Mouse (Mus musculus): ENCODE results near the gene Rasal1. TPM values are rescaled to one million over a fixed set of nuclear protein-coding genes. Genes with fewer than 3 reads are reported as not detected.

Gene Rasal1
- polyA plus RNA-seq, 1 experiment from 2014 or later = 1.8 TPM

DNA sequence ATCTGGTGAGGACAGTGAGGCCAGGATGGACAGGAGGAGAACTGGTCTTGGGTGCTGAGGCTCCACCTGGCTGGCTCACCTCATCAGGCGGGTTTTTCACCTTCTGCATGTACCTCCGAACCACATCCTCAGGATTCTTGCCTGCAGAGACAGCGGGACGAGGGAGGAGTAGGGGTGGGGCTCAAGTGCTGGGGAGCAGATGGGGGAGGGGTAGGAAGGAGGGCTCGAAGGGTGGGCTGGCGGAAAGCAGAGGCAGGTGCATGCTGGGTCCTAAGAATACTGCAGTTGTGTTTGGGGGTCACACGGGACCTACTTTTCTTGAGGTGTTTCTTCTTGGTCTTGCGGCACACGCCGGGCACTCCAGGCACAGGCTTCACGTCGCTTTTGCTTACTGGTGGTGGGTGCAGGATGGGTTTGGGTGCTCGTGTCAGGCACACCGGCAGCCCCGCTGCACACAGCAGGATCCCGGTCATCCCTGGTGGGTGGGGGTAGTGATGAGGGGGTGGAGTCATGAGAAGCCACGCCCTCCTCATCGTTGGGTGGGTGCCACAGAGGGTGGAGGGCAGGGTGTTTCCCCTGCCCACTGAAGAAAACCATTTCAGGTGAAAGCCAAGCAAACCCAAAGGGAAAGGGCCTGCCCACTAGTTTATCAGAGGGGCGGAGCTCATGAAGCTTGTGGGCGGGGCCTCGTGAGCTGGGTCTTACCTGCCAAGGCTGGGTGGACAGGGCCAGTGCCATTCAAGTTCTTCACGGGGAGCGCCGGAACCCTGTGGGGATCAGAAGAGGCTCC lies 34.6 kb downstream of the Rasal1 start:
- H3K4me2 ChIP-seq (ENCODE audit: low read depth, low read length) = no peak overlapping the region

DNA sequence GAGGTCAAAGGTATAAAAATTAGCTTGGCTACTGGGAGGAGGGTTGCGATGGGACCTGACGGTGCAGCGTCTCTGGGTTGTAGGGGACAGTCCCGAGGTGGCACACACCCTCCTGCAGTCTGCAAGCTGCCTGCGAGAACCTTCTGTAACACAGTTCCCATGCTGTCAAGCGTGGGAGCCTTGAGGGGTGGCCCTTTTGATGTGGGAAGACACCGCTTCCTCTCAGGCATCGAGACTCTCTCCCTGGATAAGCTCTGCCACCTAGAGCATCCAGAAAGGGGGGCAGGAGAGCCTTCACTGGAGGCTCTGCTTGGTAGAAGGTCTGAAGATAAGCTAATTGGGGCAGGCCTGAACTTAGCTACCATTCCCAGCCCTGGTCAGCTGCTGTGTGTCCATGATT lies 37.1 kb downstream of the Rasal1 start:
- no peaks in the 10 kb centered on the region for H3K36me3 ChIP-seq (ENCODE audit: control insufficient read depth, insufficient read depth, low read length)
- 74% methylated on average over 8 of the region's 8 CpGs for WGBS
- H3K27ac ChIP-seq (ENCODE audit: low read length) = no peak overlapping the region
- H3K4me2 ChIP-seq (ENCODE audit: low read depth, low read length) = no peak overlapping the region
- peaks cover 20% of the 10 kb centered on the region for H3K27me3 ChIP-seq (replicated peaks; ENCODE audit: control insufficient read depth, insufficient read depth, low read length)
- no peak overlapping the region for H3K4me3 ChIP-seq (ENCODE audit: low read length)
- H3K9me3 ChIP-seq (ENCODE audit: control insufficient read depth, low read length) = no peaks in the 10 kb centered on the region
- no peak for ATAC-seq
- peaks cover under 1% of the 10 kb centered on the region; the same call in 1 of the 2 replicates for H3K4me1 ChIP-seq (ENCODE audit: control insufficient read depth, insufficient read depth, low read length)
- no peak overlapping the region for H3K9ac ChIP-seq (ENCODE audit: low read depth, low read length)

More for the DNA sequence above, 34.6 kb downstream of the Rasal1 start:
- Histone ChIP-seq H3K27me3 (replicated peaks; ENCODE audit: control insufficient read depth, insufficient read depth, low read length) (peaks cover 20% of the 10 kb centered on the region), H3K27ac (ENCODE audit: low read length) (no peak overlapping the region), H3K9ac (ENCODE audit: low read depth, low read length) (no peak overlapping the region), H3K4me1 (ENCODE audit: control insufficient read depth, insufficient read depth, low read length) (peaks cover 11% of the 10 kb centered on the region), H3K4me3 (ENCODE audit: low read length) (no peak overlapping the region), H3K9me3 (ENCODE audit: control insufficient read depth, low read length) (no peaks in the 10 kb centered on the region), H3K36me3 (ENCODE audit: control insufficient read depth, insufficient read depth, low read length) (no peaks in the 10 kb centered on the region)
- 12% methylated on average over 24 of the region's 24 CpGs for WGBS
- ATAC-seq = no peak

DNA sequence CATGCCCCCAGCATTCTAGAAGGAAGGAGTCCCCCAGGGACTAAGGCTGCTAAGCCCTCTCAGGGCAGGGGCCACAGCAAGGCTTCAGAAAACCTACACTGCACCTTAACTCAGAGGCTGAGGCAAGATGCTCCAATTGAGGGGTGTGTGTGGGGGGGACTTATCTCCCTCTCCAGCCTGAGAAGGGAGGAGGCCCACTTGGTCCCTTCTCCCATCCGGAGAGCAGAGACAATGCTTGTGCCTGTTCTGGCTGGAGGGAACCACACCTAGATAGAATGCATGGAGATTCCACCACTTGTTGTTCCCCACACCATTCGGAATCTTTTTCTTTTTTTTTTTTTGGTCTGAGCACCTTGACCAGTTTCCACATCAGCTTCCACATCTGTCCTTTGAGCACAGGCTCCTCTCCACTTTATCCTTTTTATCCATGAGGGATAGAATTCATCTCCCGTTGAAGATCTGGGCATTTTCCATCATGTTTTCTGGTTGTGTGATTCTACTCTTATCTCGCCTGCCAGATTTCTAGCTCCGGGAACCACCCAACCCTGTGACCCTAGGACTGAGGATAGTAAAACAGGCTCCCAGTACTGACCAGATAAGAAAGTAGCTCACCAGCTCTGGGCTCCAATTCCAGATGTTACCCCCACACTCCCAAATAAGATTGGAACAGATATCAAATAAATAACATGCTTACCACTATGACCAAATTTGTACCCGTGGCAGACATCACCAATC lies 38.3 kb downstream of the Rasal1 start:
- Histone ChIP-seq H3K27me3 (replicated peaks; ENCODE audit: control insufficient read depth, insufficient read depth, low read length) (peaks cover 28% of the 10 kb centered on the region), H3K9me3 (ENCODE audit: control insufficient read depth, low read length) (no peaks in the 10 kb centered on the region), H3K4me1 (ENCODE audit: control insufficient read depth, insufficient read depth, low read length) (no peaks in the 10 kb centered on the region), H3K4me3 (ENCODE audit: low read length) (no peak overlapping the region), H3K4me2 (ENCODE audit: low read depth, low read length) (no peak overlapping the region), H3K27ac (ENCODE audit: low read length) (no peak overlapping the region), H3K36me3 (ENCODE audit: control insufficient read depth, insufficient read depth, low read length) (no peaks in the 10 kb centered on the region), H3K9ac (ENCODE audit: low read depth, low read length) (no peak overlapping the region)
- WGBS = 71% methylated on average over 6 of the region's 6 CpGs
- ATAC-seq = no peak

DNA sequence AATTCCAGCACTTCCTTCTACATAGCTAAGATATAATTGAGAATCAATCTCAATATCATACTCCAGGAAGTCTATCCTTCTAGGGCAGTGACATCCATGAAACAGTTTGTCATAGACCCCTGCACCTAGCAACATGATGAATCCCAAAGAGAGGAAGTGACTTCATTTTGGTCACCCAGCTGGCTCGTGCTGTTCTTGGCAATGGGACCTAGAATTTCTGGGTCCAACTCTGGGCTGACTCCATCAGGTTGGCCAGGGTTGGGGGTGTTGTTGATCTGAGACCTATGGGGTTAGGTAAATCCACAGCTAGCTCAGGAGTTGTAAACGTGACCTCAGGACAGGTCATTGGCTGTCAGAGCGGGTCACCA lies 38.9 kb downstream of the Rasal1 start:
- Histone ChIP-seq H3K4me3 (ENCODE audit: low read length) (no peak overlapping the region), H3K9ac (ENCODE audit: low read depth, low read length) (no peak overlapping the region), H3K4me2 (ENCODE audit: low read depth, low read length) (no peak overlapping the region), H3K36me3 (ENCODE audit: control insufficient read depth, insufficient read depth, low read length) (no peaks in the 10 kb centered on the region), H3K27ac (ENCODE audit: low read length) (no peak overlapping the region), H3K27me3 (replicated peaks; ENCODE audit: control insufficient read depth, insufficient read depth, low read length) (peaks cover 23% of the 10 kb centered on the region), H3K4me1 (ENCODE audit: control insufficient read depth, insufficient read depth, low read length) (no peaks in the 10 kb centered on the region), H3K9me3 (ENCODE audit: control insufficient read depth, low read length) (no peaks in the 10 kb centered on the region)
- WGBS = 73% methylated on average over 3 of the region's 3 CpGs
- ATAC-seq = no peak

DNA sequence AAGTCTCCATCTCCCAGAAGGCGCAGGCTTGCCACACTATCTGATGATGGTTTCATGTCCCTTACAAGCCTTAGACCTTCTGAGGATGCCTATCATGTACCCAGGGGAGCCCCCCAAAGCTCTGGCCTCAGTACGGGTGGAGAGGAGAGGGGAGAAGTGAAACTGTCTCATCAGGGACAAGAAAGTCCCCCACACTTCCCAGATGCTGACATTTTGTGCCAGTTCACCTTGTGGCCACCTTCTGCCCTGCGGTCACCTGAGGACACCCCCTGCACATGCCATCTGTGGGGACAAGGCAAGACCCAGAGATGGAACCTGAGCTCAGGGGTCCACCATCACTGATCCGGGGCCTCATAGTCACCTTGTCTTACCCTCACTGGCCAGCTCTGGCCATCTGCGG lies 39.3 kb downstream of the Rasal1 start:
- Histone ChIP-seq H3K27me3 (replicated peaks; ENCODE audit: control insufficient read depth, insufficient read depth, low read length) (peaks cover 22% of the 10 kb centered on the region), H3K4me1 (ENCODE audit: control insufficient read depth, insufficient read depth, low read length) (no peaks in the 10 kb centered on the region), H3K9me3 (ENCODE audit: control insufficient read depth, low read length) (no peaks in the 10 kb centered on the region), H3K27ac (ENCODE audit: low read length) (no peak overlapping the region), H3K36me3 (ENCODE audit: control insufficient read depth, insufficient read depth, low read length) (no peaks in the 10 kb centered on the region), H3K4me3 (ENCODE audit: low read length) (no peak overlapping the region), H3K9ac (ENCODE audit: low read depth, low read length) (no peak overlapping the region), H3K4me2 (ENCODE audit: low read depth, low read length) (no peak overlapping the region)
- 83% methylated on average over 5 of the region's 5 CpGs for WGBS
- no peak for ATAC-seq

DNA sequence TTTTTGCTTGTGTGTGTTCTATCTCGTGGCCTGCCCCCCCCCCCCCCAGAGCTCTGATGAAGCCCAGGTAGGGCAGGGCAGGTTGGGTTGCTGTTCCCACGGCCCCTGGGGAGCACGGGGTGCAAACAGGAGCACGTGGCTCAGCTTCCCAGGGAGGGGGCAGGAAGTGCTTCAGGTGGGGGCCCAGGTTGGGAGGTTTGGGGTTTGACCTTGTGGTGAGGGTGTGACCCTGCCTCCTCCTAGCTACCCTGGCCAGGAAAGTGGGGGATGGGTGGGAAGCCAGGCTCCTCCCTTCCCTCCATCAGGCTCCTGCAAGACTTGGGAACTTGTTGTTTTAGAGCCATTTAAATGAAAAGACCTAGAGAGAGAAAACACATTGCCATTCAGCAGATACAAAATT lies 39.8 kb downstream of the Rasal1 start:
- Histone ChIP-seq H3K36me3 (ENCODE audit: control insufficient read depth, insufficient read depth, low read length) (no peaks in the 10 kb centered on the region), H3K4me2 (ENCODE audit: low read depth, low read length) (no peak overlapping the region), H3K4me1 (ENCODE audit: control insufficient read depth, insufficient read depth, low read length) (no peaks in the 10 kb centered on the region), H3K4me3 (ENCODE audit: low read length) (no peak overlapping the region), H3K9ac (ENCODE audit: low read depth, low read length) (no peak overlapping the region), H3K27me3 (replicated peaks; ENCODE audit: control insufficient read depth, insufficient read depth, low read length) (peaks cover 21% of the 10 kb centered on the region), H3K27ac (ENCODE audit: low read length) (no peak overlapping the region), H3K9me3 (ENCODE audit: control insufficient read depth, low read length) (no peaks in the 10 kb centered on the region)
- no peak for ATAC-seq
- WGBS = 33% methylated on average over 4 of the region's 4 CpGs

DNA sequence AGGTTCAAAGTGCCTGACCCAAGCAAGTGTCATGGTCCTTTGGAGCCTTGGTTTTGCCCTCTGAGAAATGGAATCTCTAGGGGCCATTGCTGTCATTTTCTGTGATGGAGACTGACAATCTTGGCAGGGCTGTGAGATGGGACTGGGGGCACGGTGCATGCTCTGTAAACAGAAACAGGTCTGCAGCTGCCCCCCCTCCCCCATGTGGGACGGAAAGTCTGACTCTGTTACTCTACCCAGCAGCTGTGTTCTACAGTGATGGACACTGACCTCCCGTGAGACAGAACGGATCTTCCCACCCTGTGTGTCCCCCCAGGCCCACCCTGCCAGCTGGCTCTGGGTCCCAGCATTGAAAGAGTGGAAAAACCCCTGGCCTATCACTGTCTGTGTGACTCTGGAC lies 41.8 kb downstream of the Rasal1 start:
- no peak; the same call in 1 of the 2 replicates for ATAC-seq
- Histone ChIP-seq H3K9ac (ENCODE audit: low read depth, low read length) (no peak overlapping the region), H3K9me3 (ENCODE audit: control insufficient read depth, low read length) (no peaks in the 10 kb centered on the region), H3K4me1 (ENCODE audit: control insufficient read depth, insufficient read depth, low read length) (peaks cover 4% of the 10 kb centered on the region; the same call in 1 of the 2 replicates), H3K4me2 (ENCODE audit: low read depth, low read length) (no peak overlapping the region), H3K4me3 (ENCODE audit: low read length) (no peak overlapping the region), H3K27ac (ENCODE audit: low read length) (no peak overlapping the region), H3K36me3 (ENCODE audit: control insufficient read depth, insufficient read depth, low read length) (no peaks in the 10 kb centered on the region), H3K27me3 (replicated peaks; ENCODE audit: control insufficient read depth, insufficient read depth, low read length) (peaks cover 35% of the 10 kb centered on the region)
- 50% methylated on average over 4 of the region's 4 CpGs for WGBS

DNA sequence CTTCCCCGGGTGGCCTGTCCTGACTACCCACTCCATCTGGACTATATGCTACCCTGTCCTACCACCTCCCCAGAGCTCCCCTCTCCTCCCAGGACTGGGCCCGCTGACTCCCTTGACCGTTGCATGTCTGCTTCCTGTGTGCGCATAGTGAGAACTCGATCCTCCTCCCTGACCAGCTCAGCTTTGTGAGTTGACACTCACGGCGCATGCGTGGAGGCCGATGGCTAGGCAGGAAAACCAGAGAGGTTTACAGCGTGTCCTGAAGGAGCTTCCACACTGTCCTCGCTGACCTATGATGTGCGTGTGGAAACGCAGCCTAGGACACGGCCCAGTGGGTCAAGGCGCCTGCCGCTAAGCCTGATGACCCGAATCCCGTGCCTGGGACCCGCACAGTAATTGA lies 43.4 kb downstream of the Rasal1 start:
- H3K36me3 ChIP-seq (ENCODE audit: control insufficient read depth, insufficient read depth, low read length) = no peaks in the 10 kb centered on the region
- no peak overlapping the region for H3K27ac ChIP-seq (ENCODE audit: low read length)
- peaks cover 47% of the 10 kb centered on the region for H3K27me3 ChIP-seq (replicated peaks; ENCODE audit: control insufficient read depth, insufficient read depth, low read length)
- peaks cover 4% of the 10 kb centered on the region; the same call in 1 of the 2 replicates for H3K4me1 ChIP-seq (ENCODE audit: control insufficient read depth, insufficient read depth, low read length)
- no peak overlapping the region for H3K9ac ChIP-seq (ENCODE audit: low read depth, low read length)
- 71% methylated on average over 19 of the region's 19 CpGs for WGBS
- H3K4me3 ChIP-seq (ENCODE audit: low read length) = no peak overlapping the region
- H3K4me2 ChIP-seq (ENCODE audit: low read depth, low read length) = no peak overlapping the region
- H3K9me3 ChIP-seq (ENCODE audit: control insufficient read depth, low read length) = no peaks in the 10 kb centered on the region
- ATAC-seq = no peak

DNA sequence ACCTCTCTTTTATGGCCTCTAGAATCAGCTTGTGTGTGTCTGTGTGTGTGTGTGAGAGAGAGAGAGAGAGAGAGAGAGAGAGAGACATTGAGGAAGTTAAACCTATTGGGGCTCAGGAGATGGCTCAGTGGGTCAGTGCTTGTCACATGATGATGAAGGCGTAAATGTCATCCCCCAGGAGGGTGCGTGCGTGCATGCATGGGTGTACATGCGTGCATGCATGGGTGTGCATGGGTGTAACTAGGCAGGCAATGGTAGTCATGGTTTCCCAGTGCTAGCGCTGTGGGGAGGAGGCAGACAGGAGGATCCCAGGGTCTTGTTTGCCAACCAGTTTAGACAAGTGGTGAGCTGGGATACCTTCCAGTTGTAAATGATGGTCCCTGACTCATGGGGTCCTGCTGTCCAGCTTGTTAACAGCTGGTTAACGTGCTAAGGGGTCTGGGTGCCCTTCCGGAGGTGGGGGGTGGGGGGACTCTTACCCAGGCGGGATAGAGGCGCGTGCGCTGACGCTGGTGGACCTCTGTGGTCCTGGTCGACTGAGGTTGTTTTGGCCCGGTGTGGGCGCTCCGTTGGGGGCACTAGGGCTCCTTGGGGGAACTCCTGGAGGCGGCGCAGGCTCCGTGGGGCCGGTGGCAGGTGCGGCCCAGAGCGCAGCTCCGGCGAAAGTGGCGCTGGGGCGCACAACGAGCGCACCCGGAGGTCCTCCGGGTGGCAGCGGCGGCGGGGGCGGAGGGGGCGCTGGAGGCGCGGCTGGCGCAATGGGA lies 45.5 kb downstream of the Rasal1 start:
- no peak for ATAC-seq
- H3K27me3 ChIP-seq (replicated peaks; ENCODE audit: control insufficient read depth, insufficient read depth, low read length) = peaks cover 50% of the 10 kb centered on the region
- no peak overlapping the region for H3K9ac ChIP-seq (ENCODE audit: low read depth, low read length)
- 14% methylated on average over 36 of the region's 38 CpGs for WGBS
- H3K36me3 ChIP-seq (ENCODE audit: control insufficient read depth, insufficient read depth, low read length) = no peaks in the 10 kb centered on the region
- H3K27ac ChIP-seq (ENCODE audit: low read length) = no peak overlapping the region
- peaks cover 4% of the 10 kb centered on the region; the same call in 1 of the 2 replicates for H3K4me1 ChIP-seq (ENCODE audit: control insufficient read depth, insufficient read depth, low read length)
- H3K4me3 ChIP-seq (ENCODE audit: low read length) = peak overlapping the region; percentile 12; the same call in 1 of the 2 replicates
- H3K4me2 ChIP-seq (ENCODE audit: low read depth, low read length) = no peak overlapping the region
- H3K9me3 ChIP-seq (ENCODE audit: control insufficient read depth, low read length) = no peaks in the 10 kb centered on the region
